Mouse (Mus musculus): ENCODE data around the gene Cd101.

Cd101 gene

DNA sequence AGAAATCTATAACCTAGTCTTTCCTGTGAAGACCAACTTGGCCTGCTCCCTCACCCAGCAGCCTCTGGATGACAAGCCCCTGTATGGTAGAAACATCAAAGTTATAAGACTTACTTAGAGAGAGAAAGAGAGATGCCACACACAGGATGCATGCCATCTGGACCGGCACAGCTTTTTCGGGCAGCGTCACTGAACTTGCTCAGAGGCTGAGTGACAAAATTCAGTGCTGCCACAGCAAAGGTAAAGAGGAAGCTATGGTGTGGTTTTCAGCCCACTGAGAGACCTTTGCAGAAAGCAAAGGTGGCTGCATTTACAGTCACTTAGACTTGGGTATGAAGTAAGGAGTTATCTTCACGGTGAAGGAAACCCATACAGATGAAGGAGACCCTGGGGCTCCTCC is at the start of gene Cd101:
Cd101 (minus strand) TSS at position 218 of the 400 bp plus-strand sequence.
- peak; percentile 63 to 76 for DNase-seq (ENCODE audit: low read depth in 2 of 2, low spot score in 2 of 2)

DNA sequence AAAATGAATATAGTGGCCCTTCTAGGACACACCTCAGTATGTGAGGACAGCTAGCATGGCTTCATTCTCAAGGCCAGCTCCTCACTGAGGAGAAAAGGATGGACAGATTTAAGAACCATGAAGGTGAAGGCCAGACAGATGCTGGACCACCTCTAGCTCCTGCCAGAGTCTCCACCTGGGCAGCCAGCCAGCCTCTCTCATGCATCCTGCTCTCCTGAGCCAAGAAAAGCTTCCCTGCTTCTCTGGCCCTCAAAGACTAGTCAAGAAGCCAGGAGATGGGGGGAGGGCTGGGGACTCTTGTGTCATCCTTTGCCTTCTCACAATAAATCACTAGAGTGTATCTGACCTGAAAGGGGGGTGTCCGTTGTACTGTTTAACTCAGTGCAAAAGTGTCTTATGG is 49.0 kb upstream of the Cd101 start:
- DNase-seq (ENCODE audit: low read depth in 2 of 2, low spot score in 2 of 2): no peak

GRCm38 (mm10) chr3:101077710-101078100 is 48.3 kb upstream of the Cd101 start:
- DNase-seq (ENCODE audit: low read depth in 2 of 2, low spot score in 2 of 2): no peak

- no peak for DNase-seq (ENCODE audit: low read depth in 2 of 2, low spot score in 2 of 2)
Observed at GRCm38 (mm10) chr3:101076966-101077709, 47.8 kb upstream of the Cd101 start.

DNA sequence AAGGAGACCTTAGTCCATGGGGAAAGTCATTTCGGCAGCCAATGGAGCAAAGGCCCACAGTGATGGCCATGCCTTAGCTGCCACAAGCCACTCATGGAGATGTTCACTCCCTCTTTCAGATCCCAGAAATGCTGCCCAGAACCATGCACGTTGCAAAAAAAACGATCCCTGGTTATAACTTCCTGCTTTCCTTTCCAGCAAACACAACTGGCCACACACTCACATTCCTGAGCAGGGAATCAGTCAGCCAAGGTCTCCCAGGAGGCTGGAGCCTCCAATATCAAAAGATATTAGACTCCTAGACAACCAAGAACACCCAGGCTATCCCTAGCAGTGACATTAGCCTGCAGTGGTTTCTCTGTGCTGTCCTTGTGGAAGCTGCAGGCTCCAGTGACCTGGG is 46.5 kb upstream of the Cd101 start:
- no peak for DNase-seq (ENCODE audit: low read depth in 2 of 2, low spot score in 2 of 2)

DNA sequence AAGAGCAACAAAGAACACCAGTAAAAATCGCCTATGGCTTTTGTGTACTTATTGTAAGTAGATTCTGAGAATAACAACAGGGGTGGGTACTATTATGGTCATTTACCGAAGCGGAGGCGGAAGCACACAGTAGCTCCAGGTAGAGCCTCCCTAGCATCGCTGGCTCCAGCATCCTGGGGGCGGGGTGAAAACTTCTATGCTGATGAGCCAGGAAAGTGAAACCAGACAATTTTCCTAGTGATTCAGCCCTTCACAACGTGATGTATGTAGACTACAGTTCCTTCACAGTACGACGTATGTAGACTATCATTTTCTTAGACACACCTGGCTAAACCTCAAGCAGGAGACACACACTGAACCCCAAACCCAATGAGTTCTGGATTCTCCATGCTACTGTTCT is 44.0 kb upstream of the Cd101 start:
- DNase-seq (ENCODE audit: low read depth in 2 of 2, low spot score in 2 of 2): no peak

DNA sequence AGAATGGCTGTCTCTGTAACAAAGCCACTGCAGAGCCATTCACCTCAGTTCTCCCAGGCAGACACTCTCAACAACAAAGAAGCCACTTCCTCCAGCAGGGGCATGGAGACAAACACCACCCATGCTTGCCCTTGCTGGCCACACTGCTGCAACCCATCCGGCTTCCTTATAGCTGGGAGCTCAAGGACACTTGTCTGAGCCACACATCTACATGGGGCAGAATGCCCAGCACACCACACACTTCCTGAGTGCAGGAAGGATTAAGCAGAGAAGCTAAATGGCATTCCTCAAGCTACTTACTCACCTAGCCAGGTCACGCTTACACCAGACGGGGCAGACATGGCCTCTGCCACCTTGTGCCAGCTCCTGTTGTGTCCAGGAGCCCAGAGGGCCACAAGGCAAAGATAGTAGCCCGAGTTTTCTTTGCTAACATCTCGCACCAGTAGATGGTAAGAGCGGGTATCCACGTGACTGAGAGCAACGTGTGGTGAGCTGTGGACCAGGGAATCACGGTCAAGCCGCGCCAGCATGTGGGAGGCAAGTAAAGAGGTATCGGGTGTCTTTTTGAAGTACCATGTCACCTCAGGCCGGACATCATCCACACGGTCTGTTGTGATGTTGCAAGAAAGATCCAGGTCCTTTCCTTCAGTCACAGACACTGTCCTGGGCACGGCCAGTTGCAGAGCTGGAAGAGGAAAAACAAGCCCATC is 43.3 kb upstream of the Cd101 start:
- no peak for DNase-seq (ENCODE audit: low read depth in 2 of 2, low spot score in 2 of 2)

- no peak for DNase-seq (ENCODE audit: low read depth in 2 of 2, low spot score in 2 of 2)
Observed at GRCm38 (mm10) chr3:101071576-101071975, 42.2 kb upstream of the Cd101 start.

DNA sequence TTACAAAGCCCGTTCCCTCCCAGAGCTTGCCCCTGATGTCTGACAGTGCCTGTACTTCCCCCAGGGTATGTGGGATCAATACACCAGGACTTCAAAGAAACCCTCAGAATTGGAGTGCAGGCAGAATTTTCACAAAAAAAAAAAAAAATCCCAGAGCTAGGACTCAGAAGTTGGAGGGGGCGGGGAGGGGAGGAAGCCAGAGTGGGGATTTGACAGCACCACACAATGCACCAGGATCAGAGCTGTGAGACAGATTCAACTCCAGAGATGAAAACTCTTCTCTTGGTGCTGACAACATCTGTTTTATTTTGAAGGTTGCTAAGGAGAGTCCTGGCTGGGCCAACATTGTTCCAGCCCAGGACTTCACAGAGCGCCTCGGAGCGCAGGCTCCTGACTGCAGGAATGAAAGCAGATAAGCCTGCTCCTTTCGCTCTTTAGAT is 41.5 kb upstream of the Cd101 start:
- no peak for DNase-seq (ENCODE audit: low read depth in 2 of 2, low spot score in 2 of 2)

DNA sequence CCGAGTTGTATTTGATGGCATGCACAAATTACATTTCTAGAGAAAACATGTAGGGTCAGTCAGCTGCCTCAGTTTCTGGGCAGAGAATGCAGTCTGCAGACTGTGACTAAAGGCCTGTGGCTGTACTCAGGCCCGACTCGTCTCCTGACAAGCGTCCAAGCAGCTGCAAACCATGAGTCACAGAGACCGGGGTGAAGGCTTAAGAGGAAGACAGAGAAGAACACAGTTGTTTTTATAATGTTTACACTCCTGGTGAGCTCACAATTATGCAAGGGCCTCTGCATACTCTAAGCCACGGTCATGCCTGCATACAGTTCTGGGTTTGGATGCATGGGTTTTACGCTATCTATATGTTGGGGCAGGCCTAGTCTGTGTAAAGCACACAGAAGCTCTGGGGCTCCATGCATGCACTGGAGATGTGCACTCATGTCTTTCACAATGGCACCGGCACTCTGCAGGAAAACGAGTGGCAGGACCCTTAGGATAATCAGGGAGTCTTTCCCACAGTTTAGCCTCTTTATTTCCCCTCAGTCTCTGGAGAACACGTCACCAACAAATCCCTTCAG is 41.0 kb upstream of the Cd101 start:
- DNase-seq (ENCODE audit: low read depth in 2 of 2, low spot score in 2 of 2): no peak

- DNase-seq (ENCODE audit: low read depth in 2 of 2, low spot score in 2 of 2): no peak
Observed at GRCm38 (mm10) chr3:101068701-101069100, 39.3 kb upstream of the Cd101 start.

- peak; percentile 13 to 23 for DNase-seq (ENCODE audit: low read depth in 2 of 2, low spot score in 2 of 2)
Observed at GRCm38 (mm10) chr3:101066175-101066574, 36.8 kb upstream of the Cd101 start.

GRCm38 (mm10) chr3:101061865-101062585 is 32.7 kb upstream of the Cd101 start:
- no peak for DNase-seq (ENCODE audit: low read depth in 2 of 2, low spot score in 2 of 2)

GRCm38 (mm10) chr3:101059214-101059613 is 29.9 kb upstream of the Cd101 start:
- no peak for DNase-seq (ENCODE audit: low read depth in 2 of 2, low spot score in 2 of 2)

DNA sequence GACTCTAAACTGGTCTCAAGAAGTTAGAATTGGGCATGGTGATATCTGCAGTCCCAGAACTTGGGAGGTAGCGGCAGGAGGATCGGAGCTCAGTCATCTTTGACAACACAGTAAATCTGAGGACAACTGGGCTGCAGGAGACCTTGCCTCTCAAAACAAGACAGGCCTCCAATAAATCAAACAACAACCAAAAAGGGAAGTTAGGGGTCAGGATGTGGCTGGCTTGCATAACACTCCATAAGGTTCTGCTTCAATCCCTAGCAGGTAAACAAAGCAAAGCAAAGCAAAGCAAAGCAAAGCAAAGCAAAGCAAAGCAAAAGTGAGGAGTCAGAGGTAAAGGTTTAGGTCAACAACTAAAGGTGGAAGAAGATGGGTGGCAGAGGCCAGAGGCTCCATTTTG is 28.8 kb upstream of the Cd101 start:
- no peak for DNase-seq (ENCODE audit: low read depth in 2 of 2, low spot score in 2 of 2)

- DNase-seq (ENCODE audit: low read depth in 2 of 2, low spot score in 2 of 2): no peak
Observed at GRCm38 (mm10) chr3:101055216-101055615, 25.9 kb upstream of the Cd101 start.

DNA sequence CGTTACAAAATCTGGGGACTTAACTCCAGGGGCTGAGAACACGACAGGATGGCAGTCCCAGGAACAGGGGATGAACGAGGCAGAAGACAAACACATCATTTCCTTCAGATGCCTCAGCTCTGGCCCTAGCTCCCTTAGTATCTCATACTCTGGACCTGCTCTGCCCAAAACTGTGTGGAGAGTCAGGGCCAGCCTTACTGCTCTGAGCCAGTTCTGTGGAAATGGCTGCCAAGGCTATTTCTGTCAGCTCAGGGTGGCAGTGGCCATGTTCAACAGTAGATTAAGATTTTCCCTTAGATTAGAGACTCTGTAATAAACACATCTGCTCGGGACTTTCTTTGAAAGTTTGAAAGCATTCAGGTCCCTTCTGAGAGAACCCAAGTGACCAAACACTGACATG is 22.2 kb upstream of the Cd101 start:
- DNase-seq (ENCODE audit: low read depth in 2 of 2, low spot score in 2 of 2): no peak

DNA sequence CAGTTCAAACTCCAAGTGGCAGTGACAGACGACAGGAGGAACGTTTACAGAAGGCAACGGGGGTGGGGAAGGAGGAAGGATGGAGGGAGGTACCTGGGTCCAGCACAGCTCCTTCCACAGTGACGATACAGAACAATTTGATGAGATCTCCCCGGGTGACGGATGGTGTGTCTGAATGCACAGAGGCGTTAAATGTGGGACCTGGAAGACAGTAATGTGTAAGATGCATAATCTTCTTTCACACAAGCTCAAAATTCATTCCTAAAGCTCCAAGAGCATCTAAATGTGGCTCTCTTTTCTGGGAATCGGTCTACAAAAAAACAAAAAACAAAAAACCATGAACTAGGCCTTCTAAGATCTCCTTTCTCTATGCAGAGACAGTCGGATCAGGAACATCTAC is 20.6 kb upstream of the Cd101 start:
- DNase-seq (ENCODE audit: low read depth in 2 of 2, low spot score in 2 of 2): no peak

DNA sequence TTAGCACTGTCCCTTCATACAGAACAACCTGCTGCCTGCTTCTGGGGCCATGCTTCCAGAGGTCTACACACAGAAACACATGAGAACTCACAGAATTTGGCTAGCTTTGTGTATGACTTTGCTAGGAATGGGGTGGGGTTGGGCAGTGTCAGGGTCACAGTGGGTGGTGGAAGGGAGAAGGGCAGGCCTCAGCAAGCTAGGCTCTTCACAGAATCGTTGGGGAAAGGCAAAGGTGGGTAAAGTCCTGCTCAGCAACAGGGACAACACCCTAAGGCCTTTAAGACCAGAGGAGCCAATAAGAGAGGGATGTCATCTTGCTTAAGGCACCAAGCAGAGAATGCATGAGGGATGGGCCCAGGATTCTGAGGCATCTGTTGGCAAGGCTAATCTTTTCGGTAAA is 19.4 kb upstream of the Cd101 start:
- no peak for DNase-seq (ENCODE audit: low read depth in 2 of 2, low spot score in 2 of 2)

- DNase-seq (ENCODE audit: low read depth in 2 of 2, low spot score in 2 of 2): no peak
Observed at GRCm38 (mm10) chr3:101047586-101048275, 18.4 kb upstream of the Cd101 start.

DNA sequence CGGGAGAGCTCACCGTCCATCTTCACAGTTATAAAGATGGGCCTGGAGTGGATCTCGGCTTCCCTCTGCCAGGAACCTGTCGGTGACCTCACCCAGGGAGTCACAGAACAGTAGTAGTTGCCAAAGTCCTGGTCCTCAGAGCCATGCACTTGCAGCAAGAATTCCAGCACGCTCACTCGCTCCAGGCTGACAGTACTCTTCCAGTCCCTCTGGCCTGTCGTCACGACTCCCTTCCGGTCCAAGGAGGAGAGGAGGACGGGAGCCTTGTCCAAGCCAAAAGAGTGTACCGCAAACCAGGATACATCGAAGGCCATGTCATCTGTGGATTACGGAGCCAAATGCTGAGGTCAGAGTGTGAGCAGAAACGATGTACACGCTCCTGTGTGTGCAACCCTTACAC is 16.1 kb upstream of the Cd101 start:
- DNase-seq (ENCODE audit: low read depth in 2 of 2, low spot score in 2 of 2): no peak

Measured in CD8-positive naive resting alpha-beta T cell, adult 2 months (primary cell).